Mouse (Mus musculus): ENCODE results near the gene Keg1.

- TF ChIP-seq CTCF (IDR thresholded peaks at IDR 0.05; ENCODE audit: low read depth, low read length) (no peak), POLR2A (IDR thresholded peaks at IDR 0.05; ENCODE audit: borderline replicate concordance, low read depth, low read length) (no peak)
Measured at GRCm38 (mm10) chr19:12731950-12732349, 36.4 kb downstream of the Keg1 start.
